Mouse (Mus musculus) liver, embryonic 11.5 days (tissue): ENCODE measurements at regions not wholly inside any gene's neighbourhood (a gene's known extent, or its start where the extent isn't known, plus 50 kb on each side); places are given as distances from the start of the nearest gene placed in this dataset.
"Not testable (repeated sequence)": the region's sequence is repeated elsewhere in the genome, so short reads cannot be mapped to it uniquely, and the experiment has no call there.

Experiments
- ATAC-seq: fragments of 200-750 bp; cut with Nextera tagmentation; replicated peaks from 2 replicates; pipeline ENCODE4 v1.8.0; 2017; ENCODE audit warnings: moderate number of reproducible peaks, mild to moderate bottlenecking, moderate TSS enrichment, moderate library complexity; ENCODE audit not compliant: low FRiP score
- DNase-seq: peaks from one replicate; pipeline ENCODE4 v3.0.0-alpha.2; 2017; ENCODE audit warnings: low spot score
- H3K27ac ChIP-seq: fragments of 300-500 bp; sonication (generic); 2 replicates; pipeline ENCODE4 v1.5.1; 2014; ENCODE audit warnings: mild to moderate bottlenecking, low read depth, low read length, control low read depth
- H3K27me3 ChIP-seq: fragments of 300-500 bp; sonication (generic); replicated peaks from 2 replicates; pipeline ENCODE4 v1.6.1; 2014; ENCODE audit warnings: low read length, mixed read lengths; ENCODE audit not compliant: control insufficient read depth, insufficient read depth
- H3K36me3 ChIP-seq: fragments of 300-500 bp; sonication (generic); 2 replicates; pipeline ENCODE4 v1.6.1; 2014; ENCODE audit warnings: mild to moderate bottlenecking, low read length, moderate library complexity, mixed read lengths; ENCODE audit not compliant: control insufficient read depth, insufficient read depth
- H3K4me1 ChIP-seq: fragments of 300-500 bp; sonication (generic); replicated peaks from 2 replicates; pipeline ENCODE4 v1.6.1; 2014; ENCODE audit warnings: low read length, mixed read lengths; ENCODE audit not compliant: control insufficient read depth, insufficient read depth
- H3K4me2 ChIP-seq: fragments of 300-500 bp; sonication (generic); 2 replicates; pipeline ENCODE4 v1.6.1; 2014; ENCODE audit warnings: mild to moderate bottlenecking, control low read depth, moderate library complexity
- H3K4me3 ChIP-seq: fragments of 300-500 bp; sonication (generic); 2 replicates; pipeline ENCODE4 v1.5.1; 2014; ENCODE audit warnings: low read depth, low read length, control low read depth
- H3K9ac ChIP-seq: fragments of 300-500 bp; sonication (generic); 2 replicates; pipeline ENCODE4 v1.6.1; 2014; ENCODE audit warnings: low read depth, low read length, control low read depth
- H3K9me3 ChIP-seq: fragments of 300-500 bp; sonication (generic); 2 replicates; pipeline ENCODE4 v1.6.1; 2016; ENCODE audit warnings: low read length, inconsistent platforms, mixed read lengths; ENCODE audit not compliant: control insufficient read depth
- WGBS: fragments of 180-500 bp; shearing (Covaris S2); extraction: QIAGEN DNeasy Blood & Tissue Kit; methylation state at CpG from one replicate; pipeline ENCODE4 v1.1.7; 2014; 5-methylcytosine and 5-hydroxymethylcytosine counted together

DNA sequence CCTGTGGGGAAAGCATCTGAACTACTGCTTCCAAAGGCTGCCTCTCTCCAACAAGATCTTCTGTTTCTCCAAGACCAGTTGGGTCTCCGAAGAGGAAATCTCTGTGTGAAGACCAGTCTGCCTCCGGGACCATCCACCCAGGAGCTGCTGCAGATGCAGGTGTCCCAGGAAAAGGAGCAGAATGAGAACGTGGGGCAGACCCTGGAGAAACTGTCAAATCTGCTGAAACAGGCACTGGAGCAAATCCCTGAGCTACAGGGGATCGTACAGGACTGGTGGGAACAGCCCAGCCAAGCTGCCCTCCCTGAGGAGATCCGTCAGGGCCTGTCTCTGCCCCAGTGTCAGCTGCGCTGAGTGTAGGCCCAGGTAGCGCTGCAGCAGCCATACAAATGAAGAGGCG is 68.9 kb upstream of the Cnih3 start:
- not testable (repeated sequence) for H3K4me3 ChIP-seq, DNase-seq, ATAC-seq, H3K36me3 ChIP-seq, H3K4me1 ChIP-seq, H3K27ac ChIP-seq, H3K27me3 ChIP-seq, H3K9ac ChIP-seq, H3K4me2 ChIP-seq, H3K9me3 ChIP-seq
- 84% methylated on average over 8 of the region's 8 CpGs for WGBS

DNA sequence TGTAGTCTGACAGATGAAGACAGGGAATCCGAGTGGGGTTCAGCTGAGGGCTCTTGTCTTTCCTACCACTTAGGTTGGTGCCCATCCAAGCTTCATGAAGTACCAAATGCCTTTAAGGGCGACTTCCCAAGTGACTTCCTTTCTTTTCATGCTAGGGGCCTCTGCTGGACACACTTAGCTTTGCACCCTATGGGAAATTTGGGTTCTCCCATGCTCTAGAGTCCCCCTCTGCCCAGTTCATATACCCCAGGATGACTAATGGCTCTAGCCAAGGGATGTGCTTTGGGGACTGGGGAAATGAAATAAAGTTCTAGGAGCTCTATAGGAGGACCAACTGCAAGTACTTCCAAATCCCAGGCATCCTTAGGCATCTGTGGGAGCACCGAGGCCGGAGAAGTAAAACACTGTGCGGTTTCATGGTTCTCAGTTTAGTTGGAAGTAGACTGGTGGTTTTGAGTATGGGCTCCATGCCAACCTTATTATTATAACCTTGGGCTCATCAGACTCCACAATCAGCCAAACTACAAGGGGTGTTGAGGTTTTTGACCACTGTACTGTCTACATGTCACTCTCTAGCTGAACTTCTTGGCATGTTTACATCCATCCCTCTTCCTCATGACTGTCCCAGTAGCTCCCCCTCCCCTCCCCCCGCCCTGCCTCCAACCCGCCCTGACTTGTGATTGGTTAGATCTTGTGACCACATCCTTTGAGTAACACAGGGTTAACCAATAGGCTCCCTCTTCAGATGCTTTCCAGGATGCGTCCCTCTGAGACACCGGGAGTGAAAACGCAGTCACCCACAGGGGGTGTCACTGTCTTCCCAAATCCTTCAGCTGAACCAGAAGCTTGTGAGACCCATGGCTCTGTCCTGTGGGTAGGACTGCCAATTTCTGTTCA is 67.9 kb upstream of the Cnih3 start:
- no peak for ATAC-seq
- WGBS = 68% methylated on average over 10 of the region's 10 CpGs
- H3K4me3 ChIP-seq = no peak overlapping the region
- H3K9ac ChIP-seq = no peak overlapping the region
- no peaks in the 10 kb centered on the region for H3K36me3 ChIP-seq
- no peak overlapping the region for H3K27ac ChIP-seq
- no peaks in the 10 kb centered on the region for H3K9me3 ChIP-seq
- H3K4me1 ChIP-seq = no peaks in the 10 kb centered on the region
- H3K27me3 ChIP-seq = no peaks in the 10 kb centered on the region
- peak; percentile 24 for DNase-seq
- no peak overlapping the region for H3K4me2 ChIP-seq

DNA sequence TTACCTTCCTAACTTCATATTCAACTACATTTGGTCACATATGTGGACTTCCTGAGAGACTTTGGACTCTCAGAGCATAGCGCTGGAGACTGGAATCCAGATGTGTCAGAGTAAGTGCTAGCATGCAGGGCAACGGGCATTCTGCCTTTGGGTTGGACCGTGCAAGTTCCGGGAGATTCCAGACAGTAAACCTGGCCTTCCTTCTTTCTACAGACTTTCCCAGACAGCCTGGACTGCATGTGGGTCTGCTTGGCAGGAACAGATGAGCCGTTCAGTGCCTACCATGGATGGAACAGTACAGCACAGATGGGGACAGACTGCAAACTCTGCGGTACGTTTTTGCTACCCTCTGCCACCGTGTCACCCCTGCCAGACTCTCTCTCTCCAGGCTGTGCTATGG is 66.8 kb upstream of the Cnih3 start:
- 89% methylated on average over 8 of the region's 8 CpGs for WGBS
- H3K36me3 ChIP-seq = no peaks in the 10 kb centered on the region
- DNase-seq (peak; percentile 27), ATAC-seq (no peak)
- no peaks in the 10 kb centered on the region for H3K9me3 ChIP-seq
- H3K9ac ChIP-seq = no peak overlapping the region
- H3K27ac ChIP-seq = no peak overlapping the region
- no peaks in the 10 kb centered on the region for H3K27me3 ChIP-seq
- H3K4me3 ChIP-seq = no peak overlapping the region
- no peaks in the 10 kb centered on the region for H3K4me1 ChIP-seq
- H3K4me2 ChIP-seq = no peak overlapping the region

DNA sequence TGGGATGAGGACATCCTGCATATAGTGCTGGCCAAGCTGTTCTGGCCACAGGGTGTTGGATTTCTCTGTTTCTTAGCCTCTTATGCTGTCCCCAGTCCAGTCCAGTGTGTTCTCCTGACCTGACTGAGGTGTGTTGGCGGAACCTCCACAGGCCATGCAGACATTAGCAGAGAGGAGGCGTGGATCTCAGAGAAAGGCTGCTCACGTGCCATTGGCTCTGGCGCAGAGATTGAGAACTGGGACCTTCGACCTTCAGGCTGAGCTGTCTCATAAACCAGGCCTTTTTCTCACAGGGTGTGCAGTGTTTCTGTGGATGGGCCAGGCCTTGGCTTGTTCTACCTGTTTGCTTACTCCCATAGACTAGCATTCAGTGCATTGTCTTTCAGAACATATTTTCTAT is 66.3 kb upstream of the Cnih3 start:
- Histone ChIP-seq H3K36me3 (no peaks in the 10 kb centered on the region), H3K4me1 (no peaks in the 10 kb centered on the region), H3K4me3 (no peak overlapping the region), H3K4me2 (no peak overlapping the region), H3K9ac (no peak overlapping the region), H3K27ac (no peak overlapping the region), H3K9me3 (no peaks in the 10 kb centered on the region), H3K27me3 (no peaks in the 10 kb centered on the region)
- 72% methylated on average over 5 of the region's 5 CpGs for WGBS
- DNase-seq (peak; percentile 24), ATAC-seq (no peak)

DNA sequence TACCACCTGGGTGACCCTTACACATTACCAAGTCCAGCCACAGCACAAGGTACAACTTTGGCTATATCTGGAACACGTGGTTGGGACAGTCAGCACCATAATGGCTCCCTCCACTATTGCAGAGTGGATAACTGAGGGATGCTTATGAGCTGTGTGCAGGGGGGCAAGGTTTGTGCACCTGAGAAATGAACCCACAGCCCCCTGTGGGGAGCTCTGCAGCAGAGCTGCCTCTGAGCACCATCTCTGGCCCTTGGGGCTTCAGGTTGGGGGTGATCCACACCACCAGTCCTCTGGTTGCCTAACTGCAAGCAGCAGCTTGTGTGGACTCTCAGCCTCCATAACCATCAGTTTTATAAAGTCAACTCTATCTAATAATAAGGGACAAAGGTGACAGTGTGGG is 65.3 kb upstream of the Cnih3 start:
- no peaks in the 10 kb centered on the region for H3K27me3 ChIP-seq
- 58% methylated on average over 1 of the region's 1 CpGs for WGBS
- ATAC-seq = no peak
- H3K4me1 ChIP-seq = no peaks in the 10 kb centered on the region
- H3K9me3 ChIP-seq = no peaks in the 10 kb centered on the region
- H3K4me3 ChIP-seq = no peak overlapping the region
- H3K36me3 ChIP-seq = no peaks in the 10 kb centered on the region
- H3K9ac ChIP-seq = no peak overlapping the region
- DNase-seq = no peak
- H3K4me2 ChIP-seq = no peak overlapping the region
- no peak overlapping the region for H3K27ac ChIP-seq

DNA sequence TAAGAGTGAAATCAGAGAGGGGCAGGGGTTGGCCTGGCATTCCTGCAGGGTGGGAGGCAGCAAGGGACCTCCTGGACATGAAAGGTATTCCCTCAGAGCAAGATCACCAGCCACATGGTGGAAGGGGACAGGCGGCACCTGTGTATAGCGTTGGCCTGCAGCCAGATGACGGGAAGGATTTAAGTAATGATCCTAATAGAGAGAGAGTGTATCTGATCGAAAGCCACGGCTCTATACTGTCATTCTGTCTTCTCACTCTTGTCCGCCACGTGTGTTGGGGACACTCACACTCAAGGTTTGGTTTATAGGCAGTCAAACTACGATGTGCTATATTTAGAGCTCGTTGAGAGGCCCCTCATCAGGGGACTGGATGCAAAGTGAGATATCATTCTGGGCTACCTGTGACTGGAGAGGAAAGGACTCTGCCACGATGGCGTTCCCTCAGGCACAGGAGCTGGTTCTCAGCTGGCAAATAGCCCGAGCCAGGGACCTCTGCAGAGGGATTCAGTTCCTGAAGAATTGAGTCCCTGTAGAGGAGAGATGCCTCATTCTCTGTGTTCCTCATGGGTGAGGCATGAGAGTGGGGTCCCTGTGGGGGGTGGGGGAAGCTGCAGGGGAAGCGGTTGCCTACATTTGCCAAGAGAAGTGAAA is 62.9 kb upstream of the Cnih3 start:
- Histone ChIP-seq H3K9ac (no peak overlapping the region), H3K4me1 (no peaks in the 10 kb centered on the region), H3K4me3 (no peak overlapping the region), H3K36me3 (no peaks in the 10 kb centered on the region), H3K4me2 (no peak overlapping the region), H3K27me3 (no peaks in the 10 kb centered on the region), H3K27ac (no peak overlapping the region), H3K9me3 (no peaks in the 10 kb centered on the region)
- DNase-seq = peak; percentile 22
- WGBS = 67% methylated on average over 13 of the region's 13 CpGs
- no peak for ATAC-seq

DNA sequence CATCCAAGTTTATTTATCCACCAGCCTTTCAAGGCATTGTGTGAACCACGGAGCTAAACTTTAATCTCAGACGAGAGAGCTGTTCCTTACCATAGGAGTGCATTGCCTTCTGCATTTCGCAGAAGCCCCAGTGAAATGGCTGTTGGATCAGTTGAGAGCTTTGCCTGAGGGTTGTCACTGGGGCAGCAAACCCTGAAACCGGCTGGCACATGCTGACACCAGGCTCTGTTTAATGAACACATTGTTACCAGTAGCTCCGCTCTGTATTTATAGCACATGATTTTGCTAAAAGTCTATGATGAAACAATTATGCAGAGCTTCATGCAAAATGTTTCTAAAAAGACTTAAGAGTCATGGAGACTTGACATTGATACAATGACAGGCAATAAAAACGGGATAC is 61.2 kb upstream of the Cnih3 start:
- Histone ChIP-seq H3K36me3 (no peaks in the 10 kb centered on the region), H3K4me2 (no peak overlapping the region), H3K9me3 (no peaks in the 10 kb centered on the region), H3K9ac (no peak overlapping the region), H3K4me3 (no peak overlapping the region), H3K4me1 (no peaks in the 10 kb centered on the region), H3K27ac (no peak overlapping the region), H3K27me3 (no peaks in the 10 kb centered on the region)
- DNase-seq (no peak), ATAC-seq (no peak)
- WGBS = 60% methylated on average over 6 of the region's 6 CpGs

DNA sequence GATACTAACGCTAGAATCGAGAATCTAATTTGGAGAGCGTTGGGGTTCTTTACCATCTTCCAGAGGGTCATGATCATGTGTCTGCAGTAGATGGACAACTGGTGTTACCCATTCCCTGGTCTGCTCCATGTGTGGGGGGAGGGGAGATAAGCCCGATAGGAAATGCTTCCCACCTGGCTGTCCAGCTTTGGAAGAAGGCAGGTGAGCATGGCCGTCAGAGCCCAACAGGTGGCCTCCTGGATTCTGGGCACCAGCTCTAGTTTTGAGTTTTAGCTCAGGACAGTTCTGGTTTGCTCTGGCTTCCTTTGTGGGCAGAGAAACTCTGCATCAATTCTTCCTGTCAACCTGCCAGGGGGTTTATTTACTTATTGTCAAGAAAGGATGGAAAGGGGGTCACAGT is 60.5 kb upstream of the Cnih3 start:
- Histone ChIP-seq H3K9me3 (no peaks in the 10 kb centered on the region), H3K36me3 (no peaks in the 10 kb centered on the region), H3K4me3 (no peak overlapping the region), H3K9ac (no peak overlapping the region), H3K27me3 (no peaks in the 10 kb centered on the region), H3K27ac (no peak overlapping the region), H3K4me1 (no peaks in the 10 kb centered on the region), H3K4me2 (no peak overlapping the region)
- peak; percentile 25 for DNase-seq
- ATAC-seq = no peak
- WGBS = 78% methylated on average over 5 of the region's 5 CpGs
